Mouse (Mus musculus): ENCODE results near the gene Adamts7. TPM values are rescaled to one million over a fixed set of nuclear protein-coding genes. Genes with fewer than 3 reads are reported as not detected.

Adamts7 gene
- 10 to 100 TPM in 1 of 2 experiments, 1 to 10 TPM in 1; 8.4 to 10.7 TPM for total RNA-seq (2021)
- long read RNA-seq, experiment 1, partial matches to known transcripts: 2 of 2 reads
- long read RNA-seq, experiment 1, other reads (novel, unspliced or antisense): 0 of 2 reads
- long read RNA-seq, experiment 2: 0 reads

GRCm38 (mm10) chr9:90162926-90163748, at the start of gene Adamts7:
TSS of gene Adamts7 (plus strand) at chr9:90163069.
- DNase-seq: peak; percentile 57

GRCm38 (mm10) chr9:90113151-90113550, 49.7 kb upstream of the Adamts7 start:
- DNase-seq: peak; percentile 37

DNA sequence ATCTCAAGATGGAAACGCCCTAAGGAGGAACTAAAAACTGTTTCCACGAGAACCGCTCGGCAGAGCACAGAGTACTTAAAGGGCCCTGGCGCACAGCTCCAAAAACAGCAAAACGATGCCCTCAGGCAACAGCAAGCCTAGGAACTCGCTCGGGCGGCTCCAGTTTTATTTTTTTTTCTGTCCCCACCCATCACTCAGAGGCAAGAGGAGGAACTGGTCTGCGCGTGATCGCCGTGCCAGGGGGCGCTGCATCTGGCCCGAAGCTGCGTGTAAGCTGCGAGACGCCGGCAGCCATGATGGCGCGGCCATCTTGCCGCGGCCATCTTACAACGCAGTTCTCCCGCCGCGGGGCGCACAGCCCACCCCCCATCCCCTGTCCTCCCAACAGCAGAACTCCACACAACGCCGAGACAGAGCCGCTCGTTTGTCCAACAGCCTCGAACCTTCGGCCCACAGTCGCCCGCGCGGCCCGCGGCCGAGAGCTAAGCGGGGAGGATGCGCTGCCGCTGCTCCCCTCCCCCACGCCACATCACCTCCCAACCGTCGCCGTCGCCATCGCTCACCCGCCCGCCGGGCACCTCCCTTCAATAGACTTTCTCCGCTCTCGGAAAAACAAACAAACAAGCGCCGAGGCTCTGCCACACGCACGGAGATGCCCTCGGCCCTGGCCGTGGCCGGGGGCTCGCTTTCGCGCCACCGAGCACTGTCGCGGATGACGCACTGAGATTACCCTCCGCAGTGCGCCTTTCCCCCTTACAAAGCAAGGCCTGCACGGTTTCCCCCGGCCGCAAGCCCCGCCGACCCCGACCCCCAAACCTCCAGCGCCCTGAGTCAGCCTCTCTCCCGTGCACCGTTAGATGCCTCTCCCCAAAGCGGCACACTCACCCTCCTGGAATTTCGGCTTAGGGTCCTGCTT, 49.0 kb upstream of the Adamts7 start:
- DNase-seq: peak; percentile 90

DNA sequence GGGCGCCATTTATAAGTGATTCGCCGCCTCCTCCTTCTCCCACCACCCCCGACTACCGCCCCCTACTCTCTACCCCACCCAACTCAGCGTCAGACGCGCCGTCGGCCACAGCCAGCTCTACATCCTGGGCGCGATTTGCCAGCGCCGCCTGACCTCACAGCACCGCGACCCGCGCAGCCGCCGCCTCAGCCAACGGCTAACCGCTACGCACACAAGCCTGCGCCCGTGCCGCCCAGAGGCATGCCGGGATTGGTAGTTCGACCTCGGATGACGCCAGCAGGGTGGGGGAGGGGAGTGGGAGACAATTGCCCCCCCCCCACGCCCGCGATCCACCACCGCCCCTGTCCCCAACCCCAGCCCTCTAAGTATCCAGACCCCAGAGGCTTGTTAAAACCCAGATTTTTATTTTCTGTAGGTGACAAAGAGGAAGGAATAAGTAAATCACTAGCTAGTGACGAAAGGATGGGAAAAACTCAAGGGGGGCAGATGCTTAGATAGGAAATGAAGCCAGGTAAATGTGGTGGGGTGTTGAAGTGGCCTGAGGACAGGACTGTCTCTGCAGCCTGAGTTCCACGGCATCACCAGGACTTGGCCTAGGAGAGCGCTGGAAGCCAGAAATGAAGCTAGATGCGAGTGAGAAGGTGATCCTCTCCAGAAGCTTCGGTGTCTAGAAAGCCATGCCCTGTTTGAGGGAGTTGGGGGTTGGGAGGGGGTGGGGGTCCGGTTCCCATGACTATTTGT, 48.1 kb upstream of the Adamts7 start, which contains the start of gene Morf4l1:
Gene Morf4l1 (minus strand): TSS at position 208 of the 741 bp plus-strand sequence.
- peak; percentile 98 for DNase-seq

- no peak for DNase-seq
Observed at GRCm38 (mm10) chr9:90115308-90115700, 47.6 kb upstream of the Adamts7 start.

- no peak for DNase-seq
Observed at GRCm38 (mm10) chr9:90117234-90117633, 45.6 kb upstream of the Adamts7 start.

- no peak for DNase-seq
Observed at GRCm38 (mm10) chr9:90122246-90122740, 40.6 kb upstream of the Adamts7 start.

GRCm38 (mm10) chr9:90124156-90124872, 38.6 kb upstream of the Adamts7 start:
- DNase-seq: no peak

DNA sequence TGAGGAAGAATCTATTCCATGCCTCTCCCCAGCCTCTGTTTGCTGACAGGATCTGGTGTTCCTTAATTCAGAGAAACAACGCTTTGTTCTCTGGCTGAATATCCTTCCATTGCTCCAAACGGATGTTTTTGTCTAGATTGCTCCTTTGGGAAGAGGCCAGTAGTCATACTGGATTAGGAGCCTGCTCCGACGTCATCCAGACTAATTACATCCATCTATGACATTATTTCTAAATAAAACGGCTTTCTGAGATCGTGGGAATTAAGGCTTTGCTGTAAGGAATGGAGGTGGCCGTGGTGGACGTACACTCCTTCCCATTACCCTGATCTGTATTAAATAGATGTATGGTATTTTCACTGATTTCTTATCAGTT, 38.0 kb upstream of the Adamts7 start:
- no peak for DNase-seq

GRCm38 (mm10) chr9:90125416-90126099, 37.3 kb upstream of the Adamts7 start:
- DNase-seq: no peak

DNA sequence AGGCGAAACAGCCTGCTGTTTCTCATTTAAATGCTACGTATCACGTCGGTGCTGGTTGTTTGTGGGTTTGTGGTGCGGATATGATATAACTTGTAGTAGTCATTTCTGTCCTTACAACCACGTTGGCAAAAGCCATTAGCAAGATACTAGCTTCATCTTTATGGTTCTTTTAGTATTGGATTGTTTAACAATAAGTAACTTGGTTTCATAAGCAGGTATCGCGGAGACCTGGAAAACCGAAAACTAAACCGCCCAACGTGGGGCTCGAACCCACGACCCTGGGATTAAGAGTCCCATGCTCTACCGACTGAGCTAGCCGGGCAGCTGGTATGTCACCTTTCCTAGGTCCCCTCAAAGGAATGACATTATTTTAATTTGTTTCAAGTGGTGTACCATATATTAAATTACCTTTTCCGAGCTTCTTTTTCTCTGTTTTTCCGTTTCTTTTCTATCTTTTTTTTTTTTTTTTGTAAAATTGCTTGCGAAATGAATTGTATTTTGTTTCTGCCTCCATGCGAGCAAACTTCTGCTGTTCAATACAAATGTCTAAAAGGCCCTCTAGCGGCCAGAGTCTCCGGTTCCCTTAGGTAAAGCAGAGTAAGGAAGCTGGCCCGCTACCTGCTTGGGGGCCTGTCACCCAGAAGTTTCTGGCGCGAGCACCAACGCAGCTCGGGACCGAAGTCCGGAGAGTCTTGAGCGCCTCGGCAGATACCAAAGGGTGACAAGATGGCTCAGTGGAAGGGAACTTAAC, 36.4 kb upstream of the Adamts7 start:
- DNase-seq: peak; percentile 83

DNA sequence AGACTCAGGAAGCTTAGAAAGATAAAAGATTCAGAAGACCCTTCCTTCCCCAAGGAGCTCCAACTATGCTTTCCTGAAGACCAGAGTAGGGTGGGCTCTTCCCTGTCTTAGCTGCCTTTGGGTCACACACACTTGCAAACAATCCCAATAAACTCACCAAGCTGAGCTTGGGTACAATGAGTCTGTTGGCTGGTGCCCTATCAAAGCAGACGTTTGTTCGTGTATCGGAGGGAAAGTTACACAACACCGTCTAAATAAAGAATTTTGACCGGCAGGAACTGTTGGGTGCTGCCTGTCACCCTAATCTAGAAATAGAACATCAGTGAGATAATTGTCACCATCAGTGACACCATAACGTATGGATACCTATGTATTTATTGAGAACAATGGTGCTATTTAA, 35.7 kb upstream of the Adamts7 start:
- no peak for DNase-seq

DNA sequence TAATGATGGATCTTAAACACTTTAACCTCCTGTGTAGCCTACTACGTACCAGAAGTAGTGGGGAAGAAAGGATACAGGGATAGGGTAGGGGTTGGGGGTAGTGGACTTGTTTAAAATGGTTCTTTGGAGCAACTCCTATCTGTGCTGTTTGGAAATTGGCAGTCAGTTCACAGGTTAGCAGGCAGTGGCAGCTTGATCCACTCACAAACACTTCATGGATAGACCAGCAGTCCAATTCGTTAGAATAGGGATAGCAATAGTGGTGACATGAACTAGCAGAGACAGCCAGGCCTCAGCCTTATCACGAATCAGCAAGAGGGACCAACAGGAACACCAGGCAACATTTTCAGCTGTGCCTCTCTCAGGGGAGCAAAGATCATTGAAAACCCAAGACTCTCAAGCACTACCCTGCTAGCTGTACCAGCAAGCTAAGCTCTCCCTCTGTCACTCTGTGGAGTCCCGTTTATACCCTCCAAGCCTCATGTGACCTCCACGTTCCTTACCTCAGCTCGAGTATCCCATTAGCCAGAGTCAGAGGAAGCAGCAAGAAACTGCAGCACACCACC, 34.1 kb upstream of the Adamts7 start:
- DNase-seq: no peak

DNA sequence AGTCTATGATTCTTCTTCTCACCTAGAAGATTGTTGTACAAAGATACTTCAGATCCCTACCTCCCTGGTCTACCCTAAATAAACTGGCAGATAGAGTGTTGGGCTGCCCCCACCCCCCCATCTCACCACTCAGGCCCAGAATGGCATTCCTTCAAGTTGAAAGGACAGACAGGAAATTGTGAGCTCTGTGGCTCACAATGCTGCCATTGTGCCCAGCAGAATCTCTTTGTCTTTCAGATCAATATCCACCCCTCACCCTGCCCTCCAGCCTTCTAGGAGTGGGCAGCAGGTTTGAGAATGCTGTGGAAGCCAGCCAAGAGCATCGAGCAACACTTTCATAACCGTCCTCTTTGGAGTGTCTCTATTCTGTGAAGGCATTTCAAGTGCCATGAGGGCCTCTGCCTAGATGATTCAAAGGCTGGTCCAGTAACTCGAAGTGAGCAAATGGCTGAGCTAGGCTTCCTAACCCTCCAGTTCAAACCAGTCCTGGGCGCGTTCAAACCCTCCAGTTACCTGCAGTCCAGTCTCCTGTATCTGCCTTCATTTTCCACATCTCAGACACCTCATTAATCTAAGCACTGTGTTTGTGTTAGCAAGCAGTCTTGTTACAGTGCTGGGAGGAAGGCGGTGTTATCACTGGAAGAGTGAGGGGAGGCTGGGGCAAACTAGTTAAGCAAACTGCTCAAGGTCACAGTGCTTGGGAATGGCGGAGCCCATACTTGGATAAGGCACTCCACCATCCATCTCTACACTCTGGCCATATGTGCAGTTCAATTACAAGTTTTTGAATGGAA, 29.1 kb upstream of the Adamts7 start:
- no peak for DNase-seq

DNA sequence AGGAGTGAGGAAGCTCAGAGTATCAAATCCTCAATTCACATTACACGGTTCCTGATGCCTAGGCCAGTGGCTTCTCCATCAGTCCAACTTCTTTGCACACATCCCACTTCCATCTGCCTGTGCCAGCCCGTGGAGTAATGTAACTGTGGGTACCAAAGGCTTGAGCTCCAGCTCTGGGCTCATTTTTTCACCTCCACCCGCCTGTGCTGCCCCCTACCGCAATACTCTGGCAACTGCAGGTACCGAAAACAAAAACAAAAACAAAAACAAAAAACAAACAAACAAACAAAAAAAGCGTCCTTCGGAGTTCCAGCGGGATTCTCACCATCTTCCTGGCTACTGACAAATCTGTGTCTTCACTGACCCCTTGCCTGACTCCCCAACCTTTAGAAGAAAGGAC, 27.4 kb upstream of the Adamts7 start:
- no peak for DNase-seq

GRCm38 (mm10) chr9:90135963-90136677, 26.7 kb upstream of the Adamts7 start:
- peak; percentile 41 for DNase-seq

DNA sequence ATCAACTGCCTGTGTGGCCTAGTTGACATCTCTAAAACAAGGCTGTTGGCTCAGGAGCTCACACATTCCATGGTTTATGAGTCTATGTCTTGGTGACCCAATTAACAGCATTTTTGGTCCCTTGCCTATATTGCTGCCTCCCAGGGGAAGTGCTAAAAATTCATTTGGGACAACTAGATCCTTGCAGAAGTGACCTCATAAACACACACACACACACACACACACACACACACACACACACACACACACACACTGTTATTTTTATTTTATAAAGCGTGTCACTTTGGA, 26.2 kb upstream of the Adamts7 start:
- DNase-seq: peak; percentile 18

DNA sequence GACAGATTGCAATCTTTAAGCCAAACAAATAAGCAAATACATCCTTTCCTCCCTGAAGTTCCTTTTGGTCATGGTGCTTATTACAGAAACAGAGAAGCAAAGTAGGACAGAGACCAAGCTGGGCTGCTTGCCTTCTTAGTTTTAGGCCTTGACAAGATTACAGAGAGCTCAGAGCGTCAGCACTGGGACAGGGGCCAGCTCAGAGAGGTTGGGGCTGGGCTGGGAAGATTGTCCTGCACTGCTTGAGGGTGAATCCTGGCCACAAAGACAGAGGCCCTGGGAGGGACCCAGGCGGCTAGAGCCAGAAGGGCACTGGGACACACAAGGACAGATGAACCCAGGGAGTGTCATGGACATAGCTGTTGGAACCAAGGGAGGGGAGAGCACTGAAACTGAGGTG, 17.1 kb upstream of the Adamts7 start:
- DNase-seq: peak; percentile 85

Measured in adrenal gland, postnatal 10 days (tissue).